Mouse (Mus musculus) neural tube, embryonic 14.5 days (tissue): Measurements from ENCODE around the gene Tbc1d12. TPM values are rescaled to one million over a fixed set of nuclear protein-coding genes. Genes with fewer than 3 reads are reported as not detected.

Experiments used
- ATAC-seq: fragments of 200-750 bp; cut with Nextera tagmentation; 2 replicates; pipeline ENCODE4 v1.8.0; 2017; ENCODE audit warnings: low read depth, mild to moderate bottlenecking, moderate TSS enrichment, moderate library complexity
- H3K27ac ChIP-seq: fragments of 300-500 bp; sonication (generic); 2 replicates; pipeline ENCODE4 v1.5.1; 2014; ENCODE audit warnings: low read depth, mild to moderate bottlenecking, control low read depth, low read length, moderate library complexity, mixed read lengths
- H3K27me3 ChIP-seq: fragments of 300-500 bp; sonication (generic); 2 replicates; pipeline ENCODE4 v1.6.1; 2014; ENCODE audit warnings: low read length; ENCODE audit not compliant: control insufficient read depth, insufficient read depth
- H3K36me3 ChIP-seq: fragments of 300-500 bp; sonication (generic); 2 replicates; pipeline ENCODE4 v1.6.1; 2014; ENCODE audit warnings: low read length, mixed read lengths; ENCODE audit not compliant: control insufficient read depth, insufficient read depth
- H3K4me1 ChIP-seq: fragments of 300-500 bp; sonication (generic); 2 replicates; pipeline ENCODE4 v1.6.1; 2014; ENCODE audit warnings: low read length; ENCODE audit not compliant: control insufficient read depth, insufficient read depth
- H3K4me2 ChIP-seq: fragments of 300-500 bp; sonication (generic); 2 replicates; pipeline ENCODE4 v1.6.1; 2014; ENCODE audit warnings: mild to moderate bottlenecking, low read depth, low read length, control low read depth
- H3K4me3 ChIP-seq: fragments of 300-500 bp; sonication (generic); 2 replicates; pipeline ENCODE4 v1.5.1; 2014; ENCODE audit warnings: low read depth, low read length, control low read depth, mixed read lengths
- H3K9ac ChIP-seq: fragments of 300-500 bp; sonication (generic); replicated peaks from 2 replicates; pipeline ENCODE4 v1.6.1; 2014; ENCODE audit warnings: low read depth, mild to moderate bottlenecking, control low read depth, low read length, mixed read lengths
- H3K9me3 ChIP-seq: fragments of 300-500 bp; sonication (generic); 2 replicates; pipeline ENCODE4 v1.6.1; 2016; ENCODE audit warnings: low read length; ENCODE audit not compliant: control insufficient read depth
- WGBS: fragments of 180-500 bp; shearing (Covaris S2); extraction: QIAGEN DNeasy Blood & Tissue Kit; methylation state at CpG from one replicate; pipeline ENCODE4 v1.1.7; 2014; 5-methylcytosine and 5-hydroxymethylcytosine counted together
- polyA plus RNA-seq: library from polyadenylated mRNA; unstranded; fragments of >200 nt; fragmentation: Nextera tagmentation; extraction: Ambion mirVana; gene quantifications from 2 replicates; pipeline ENCODE4 v1.2.1, GENCODE M21; 2014

Tbc1d12 gene
- polyA plus RNA-seq, 1 experiment from 2014 or later, result 10.0 TPM

GRCm38 (mm10) chr19:38930252-38930787 lies 93.9 kb downstream of the Tbc1d12 start:
- Histone ChIP-seq H3K9me3 (no peaks in the 10 kb centered on the region), H3K9ac (peak overlapping the region; percentile 80), H3K27ac (0 out of 2 replicates have a peak overlapping the region, but pooled peaks have one; percentile 34), H3K27me3 (no peaks in the 10 kb centered on the region), H3K4me1 (peaks cover 9% of the 10 kb centered on the region; the same call in 1 of the 2 replicates), H3K4me3 (peak overlapping the region; percentile 76), H3K4me2 (peak overlapping the region; percentile 99), H3K36me3 (no peaks in the 10 kb centered on the region)
- peak; percentile 30; the same call in 1 of the 2 replicates for ATAC-seq
- 2% methylated on average over 23 of the region's 23 CpGs for WGBS

GRCm38 (mm10) chr19:38930788-38931565 lies 94.6 kb downstream of the Tbc1d12 start, which contains the start of gene Hells:
Gene Hells (plus strand): TSS chr19:38930915.
- H3K9ac ChIP-seq, result peak within 1 kb of the TSS; percentile 80
- peak within 1 kb of the TSS; percentile 76 for H3K4me3 ChIP-seq
- WGBS, result under 1% methylated on average over 65 of the region's 76 CpGs
- peak; percentile 94 for ATAC-seq
- peak within 1 kb of the TSS; percentile 34; the same call in 1 of the 2 replicates for H3K27ac ChIP-seq
- H3K4me2 ChIP-seq, result peak within 1 kb of the TSS; percentile 99
- no peaks in the 10 kb centered on the region for H3K9me3 ChIP-seq
- no peaks in the 10 kb centered on the region for H3K36me3 ChIP-seq
- H3K4me1 ChIP-seq, result peaks cover 9% of the 10 kb centered on the region; the same call in 1 of the 2 replicates
- H3K27me3 ChIP-seq, result no peaks in the 10 kb centered on the region

GRCm38 (mm10) chr19:38931566-38931890 lies 95.1 kb downstream of the Tbc1d12 start:
- H3K4me1 ChIP-seq, result peaks cover 9% of the 10 kb centered on the region; the same call in 1 of the 2 replicates
- H3K36me3 ChIP-seq, result no peaks in the 10 kb centered on the region
- 3% methylated on average over 6 of the region's 6 CpGs for WGBS
- no peak; the same call in 1 of the 2 replicates for ATAC-seq
- peak overlapping the region; percentile 76 for H3K4me3 ChIP-seq
- no peaks in the 10 kb centered on the region for H3K27me3 ChIP-seq
- no peaks in the 10 kb centered on the region for H3K9me3 ChIP-seq
- H3K9ac ChIP-seq, result peak overlapping the region; percentile 80
- peak overlapping the region; percentile 99 for H3K4me2 ChIP-seq
- H3K27ac ChIP-seq, result no peak overlapping the region

- no peaks in the 10 kb centered on the region for H3K36me3 ChIP-seq
- WGBS, result 85% methylated on average over 2 of the region's 2 CpGs
- no peaks in the 10 kb centered on the region for H3K9me3 ChIP-seq
- no peak for ATAC-seq
- no peak overlapping the region for H3K27ac ChIP-seq
- no peak overlapping the region for H3K4me3 ChIP-seq
- no peaks in the 10 kb centered on the region for H3K27me3 ChIP-seq
- H3K4me2 ChIP-seq, result no peak overlapping the region
- H3K9ac ChIP-seq, result no peak overlapping the region
- H3K4me1 ChIP-seq, result no peaks in the 10 kb centered on the region
These were observed 108.4 kb downstream of the Tbc1d12 start for GRCm38 (mm10) chr19:38944590-38945307.

Other genes starting within 250 kb of the Tbc1d12 start
- 6.2 and 6.5 TPM in 2 replicates for gene Noc3l, start 17.3 kb upstream of the Tbc1d12 start, polyA plus RNA-seq
- 6.3 and 7.6 TPM in 2 replicates for gene Hells, start 94.3 kb downstream of the Tbc1d12 start, polyA plus RNA-seq
- gene Cyp2c55, start 170.4 kb downstream of the Tbc1d12 start, polyA plus RNA-seq, result not detected in 2 replicates
- not detected in 2 replicates for gene Cyp2c65, start 224.4 kb downstream of the Tbc1d12 start, polyA plus RNA-seq